Comparison of ENCODE assay signal across 12 mouse cellular contexts in the genomic region with DNA sequence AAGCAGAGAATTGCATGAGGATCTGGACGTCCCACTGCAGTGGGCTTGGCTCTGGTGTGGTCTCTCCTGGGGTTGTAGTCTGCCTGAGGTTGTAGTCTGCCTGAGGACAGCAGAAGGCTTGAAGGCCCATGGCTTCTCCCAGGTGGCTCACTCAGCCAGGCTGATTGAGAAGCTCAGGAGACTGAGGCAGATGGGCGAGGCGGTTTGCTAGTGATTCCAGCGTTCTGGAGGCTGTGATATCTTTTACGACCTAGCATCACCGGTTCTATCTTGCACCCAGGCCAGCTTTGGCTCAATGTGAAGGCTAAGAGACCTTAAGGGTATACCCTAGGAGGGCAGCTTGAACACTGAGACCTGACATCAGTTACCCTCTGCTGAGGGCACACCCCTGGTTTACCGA. TPM values are rescaled to one million over a fixed set of nuclear protein-coding genes. Genes with fewer than 3 reads are reported as not detected.
DNase-seq lines count a peak whose midpoint lies in the region; ATAC-seq and TF ChIP-seq lines count a peak whose summit lies in the region.
"Had no signal": no experiment of that assay in that cellular context is flagged by ENCODE, and none has a peak within 500 bp of the region (broad histone marks: within the 10 kb centered on the region; RNA-seq: fewer than 3 reads in every experiment).

No protein-coding gene starts in this region.

- no peak overlapping the region for H3K4me2 ChIP-seq in forebrain, embryonic 16.5 days (ENCODE audit: low read length)
- H3K4me2 ChIP-seq in hindbrain, embryonic 12.5 days (replicated peaks), result no peak overlapping the region
- H3K4me2 ChIP-seq in hindbrain, embryonic 16.5 days (ENCODE audit: low read length), result no peak overlapping the region
- H3K4me2 ChIP-seq in midbrain, embryonic 12.5 days (replicated peaks), result no peak overlapping the region
- no peak overlapping the region for H3K4me2 ChIP-seq in midbrain, postnatal 0 days (ENCODE audit: low read depth, low read length, poor library complexity, severe bottlenecking)
- H3K4me2 ChIP-seq in liver, postnatal 0 days (ENCODE audit: low read depth, low read length), result no peak overlapping the region; the same call in 1 of the 2 replicates
- H3K4me2 ChIP-seq: limb, embryonic 13.5 days had no signal

- no peaks in the 10 kb centered on the region for H3K9me3 ChIP-seq in forebrain, embryonic 10.5 days
- H3K9me3 ChIP-seq in forebrain, embryonic 16.5 days (ENCODE audit: control insufficient read depth, low read length), result no peaks in the 10 kb centered on the region
- H3K9me3 ChIP-seq in hindbrain, embryonic 12.5 days (replicated peaks), result no peaks in the 10 kb centered on the region
- no peaks in the 10 kb centered on the region for H3K9me3 ChIP-seq in hindbrain, embryonic 16.5 days (ENCODE audit: control insufficient read depth, low read length)
- no peaks in the 10 kb centered on the region for H3K9me3 ChIP-seq in midbrain, embryonic 12.5 days
- no peaks in the 10 kb centered on the region for H3K9me3 ChIP-seq in midbrain, postnatal 0 days (ENCODE audit: low read length)
- no peaks in the 10 kb centered on the region for H3K9me3 ChIP-seq in liver, postnatal 0 days (ENCODE audit: low read length)
- H3K9me3 ChIP-seq: limb, embryonic 13.5 days had no signal

- no peaks in the 10 kb centered on the region for H3K36me3 ChIP-seq in forebrain, embryonic 10.5 days (replicated peaks)
- H3K36me3 ChIP-seq in forebrain, embryonic 16.5 days (ENCODE audit: control insufficient read depth, insufficient read depth), result no peaks in the 10 kb centered on the region
- H3K36me3 ChIP-seq in hindbrain, embryonic 12.5 days, result no peaks in the 10 kb centered on the region
- H3K36me3 ChIP-seq in hindbrain, embryonic 16.5 days (ENCODE audit: control insufficient read depth, insufficient read depth, low read length), result no peaks in the 10 kb centered on the region
- no peaks in the 10 kb centered on the region for H3K36me3 ChIP-seq in midbrain, embryonic 12.5 days
- H3K36me3 ChIP-seq in midbrain, postnatal 0 days (ENCODE audit: insufficient read depth, low read length), result no peaks in the 10 kb centered on the region
- no peaks in the 10 kb centered on the region for H3K36me3 ChIP-seq in liver, postnatal 0 days (replicated peaks; ENCODE audit: insufficient read depth, low read length)
- H3K36me3 ChIP-seq: limb, embryonic 13.5 days had no signal

- no peak overlapping the region for H3K4me3 ChIP-seq in forebrain, embryonic 10.5 days
- H3K4me3 ChIP-seq in forebrain, embryonic 16.5 days (replicated peaks; ENCODE audit: low read length), result no peak overlapping the region
- H3K4me3 ChIP-seq in hindbrain, embryonic 12.5 days, result no peak overlapping the region
- H3K4me3 ChIP-seq in hindbrain, embryonic 16.5 days (ENCODE audit: low read length), result no peak overlapping the region
- no peak overlapping the region for H3K4me3 ChIP-seq in midbrain, embryonic 12.5 days
- no peak overlapping the region for H3K4me3 ChIP-seq in midbrain, postnatal 0 days (ENCODE audit: low read depth, low read length)
- no peak overlapping the region for H3K4me3 ChIP-seq in liver, postnatal 0 days (ENCODE audit: low read depth, low read length)
- H3K4me3 ChIP-seq: limb, embryonic 13.5 days had no signal

- no peak for DNase-seq in forebrain, embryonic 10.5 days (ENCODE audit: extremely low spot score, low spot score)
- DNase-seq in midbrain, postnatal 0 days (ENCODE audit: low spot score), result no peak
- DNase-seq in liver, postnatal 0 days, result no peak
- DNase-seq: cerebellum, adult 9-10 months had no signal

- no peak for ATAC-seq in forebrain, embryonic 16.5 days
- no peak for ATAC-seq in hindbrain, embryonic 12.5 days (ENCODE audit: low FRiP score)
- ATAC-seq in hindbrain, embryonic 16.5 days, result no peak
- no peak for ATAC-seq in midbrain, embryonic 12.5 days (ENCODE audit: low FRiP score, low read depth)
- no peak for ATAC-seq in midbrain, postnatal 0 days (ENCODE audit: low FRiP score)
- ATAC-seq in liver, postnatal 0 days, result no peak
- no peak for ATAC-seq in erythroid progenitor cell, adult 5-6 weeks (replicated peaks; ENCODE audit: low FRiP score, poor library complexity, severe bottlenecking)
- ATAC-seq: midbrain, embryonic 16.5 days; Patski had no signal

- H3K9ac ChIP-seq in forebrain, embryonic 16.5 days (replicated peaks; ENCODE audit: low read depth, low read length), result no peak overlapping the region
- no peak overlapping the region; the same call in 1 of the 2 replicates for H3K9ac ChIP-seq in hindbrain, embryonic 12.5 days
- H3K9ac ChIP-seq in hindbrain, embryonic 16.5 days (ENCODE audit: low read depth, low read length), result no peak overlapping the region
- H3K9ac ChIP-seq in midbrain, embryonic 12.5 days (replicated peaks), result no peak overlapping the region
- H3K9ac ChIP-seq in midbrain, postnatal 0 days (replicated peaks; ENCODE audit: low read length, poor library complexity, severe bottlenecking), result no peak overlapping the region
- H3K9ac ChIP-seq in liver, postnatal 0 days (replicated peaks), result no peak overlapping the region

- TF ChIP-seq CTCF in midbrain, postnatal 0 days (IDR thresholded peaks at IDR 0.05), result no peak
- TF ChIP-seq CTCF in liver, postnatal 0 days (IDR thresholded peaks at IDR 0.05; ENCODE audit: low read depth), result no peak

- no peaks in the 10 kb centered on the region for H3K27me3 ChIP-seq in forebrain, embryonic 10.5 days (ENCODE audit: poor library complexity, severe bottlenecking)
- H3K27me3 ChIP-seq in forebrain, embryonic 16.5 days (replicated peaks; ENCODE audit: control insufficient read depth, insufficient read depth, low read length), result no peaks in the 10 kb centered on the region
- no peaks in the 10 kb centered on the region for H3K27me3 ChIP-seq in hindbrain, embryonic 12.5 days
- no peaks in the 10 kb centered on the region for H3K27me3 ChIP-seq in hindbrain, embryonic 16.5 days (replicated peaks; ENCODE audit: control insufficient read depth, insufficient read depth, low read length)
- no peaks in the 10 kb centered on the region for H3K27me3 ChIP-seq in midbrain, embryonic 12.5 days
- no peaks in the 10 kb centered on the region for H3K27me3 ChIP-seq in midbrain, postnatal 0 days (ENCODE audit: insufficient read depth, low read length)
- no peaks in the 10 kb centered on the region for H3K27me3 ChIP-seq in liver, postnatal 0 days (ENCODE audit: insufficient read depth, low read length)
- H3K27me3 ChIP-seq: limb, embryonic 13.5 days; Patski had no signal

- H3K4me1 ChIP-seq in forebrain, embryonic 10.5 days, result peaks cover 31% of the 10 kb centered on the region
- peaks cover 9% of the 10 kb centered on the region for H3K4me1 ChIP-seq in forebrain, embryonic 16.5 days (replicated peaks; ENCODE audit: control insufficient read depth, insufficient read depth, low read length)
- H3K4me1 ChIP-seq in hindbrain, embryonic 12.5 days, result peaks cover 23% of the 10 kb centered on the region
- H3K4me1 ChIP-seq in hindbrain, embryonic 16.5 days (ENCODE audit: control insufficient read depth, insufficient read depth, low read depth, low read length), result 0 out of 2 replicates have a peak, but pooled peaks cover 3% of the 10 kb centered on the region
- H3K4me1 ChIP-seq in midbrain, embryonic 12.5 days, result peaks cover 17% of the 10 kb centered on the region
- no peaks in the 10 kb centered on the region; the same call in 1 of the 2 replicates for H3K4me1 ChIP-seq in midbrain, postnatal 0 days (ENCODE audit: insufficient read depth, low read length)
- peaks cover 6% of the 10 kb centered on the region; the same call in 1 of the 2 replicates for H3K4me1 ChIP-seq in liver, postnatal 0 days (ENCODE audit: insufficient read depth)

- H3K27ac ChIP-seq in forebrain, embryonic 10.5 days, result peak overlapping the region; percentile 54
- H3K27ac ChIP-seq in forebrain, embryonic 16.5 days (ENCODE audit: low read length), result no peak overlapping the region
- H3K27ac ChIP-seq in hindbrain, embryonic 12.5 days, result 0 out of 2 replicates have a peak overlapping the region, but pooled peaks have one; percentile 4
- no peak overlapping the region for H3K27ac ChIP-seq in hindbrain, embryonic 16.5 days (ENCODE audit: low read depth, low read length)
- H3K27ac ChIP-seq in midbrain, embryonic 12.5 days (replicated peaks), result peak overlapping the region; percentile 15; the same call in 1 of the 2 replicates
- H3K27ac ChIP-seq in midbrain, postnatal 0 days (ENCODE audit: low read depth, low read length), result no peak overlapping the region
- H3K27ac ChIP-seq in liver, postnatal 0 days (ENCODE audit: low read depth), result peak overlapping the region; percentile 4; the same call in 1 of the 2 replicates
- H3K27ac ChIP-seq: limb, embryonic 13.5 days had no signal

- TF ChIP-seq EP300 in liver, postnatal 0 days (IDR thresholded peaks at IDR 0.05; ENCODE audit: low read depth), result no peak

- 85% methylated on average over 7 of the region's 7 CpGs for WGBS in forebrain, embryonic 10.5 days
- WGBS in forebrain, embryonic 16.5 days, result 89% methylated on average over 7 of the region's 7 CpGs
- 80% methylated on average over 7 of the region's 7 CpGs for WGBS in hindbrain, embryonic 12.5 days
- 68% methylated on average over 7 of the region's 7 CpGs for WGBS in hindbrain, embryonic 16.5 days
- 82% methylated on average over 7 of the region's 7 CpGs for WGBS in midbrain, embryonic 12.5 days
- 84% methylated on average over 7 of the region's 7 CpGs for WGBS in midbrain, postnatal 0 days
- WGBS in liver, postnatal 0 days (ENCODE audit: insufficient replicate concordance), result 61% methylated on average over 7 of the region's 7 CpGs

RNA-seq across cellular contexts. Expression of gene Coro1c, which starts 10.5 kb away (rescaled TPM):
- 209 and 210 TPM in 2 replicates for polyA plus RNA-seq in forebrain, embryonic 10.5 days (2016; fragmentation: Nextera tagmentation; extraction: Ambion mirVana)
- 230 and 234 TPM in 2 replicates for polyA plus RNA-seq in forebrain, embryonic 16.5 days (2015; fragmentation: Nextera tagmentation; extraction: Ambion mirVana)
- polyA plus RNA-seq in hindbrain, embryonic 12.5 days (2016; fragmentation: Nextera tagmentation; extraction: Ambion mirVana), result 226 and 233 TPM in 2 replicates
- 176 and 191 TPM in 2 replicates for polyA plus RNA-seq in hindbrain, embryonic 16.5 days (2015; fragmentation: Nextera tagmentation; extraction: Ambion mirVana)
- 227 and 244 TPM in 2 replicates for polyA plus RNA-seq in midbrain, embryonic 12.5 days (2016; fragmentation: Nextera tagmentation; extraction: Ambion mirVana)
- total RNA-seq in midbrain, postnatal 0 days (2014; rRNA removed), result 157 and 311 TPM in 2 replicates
- polyA plus RNA-seq in midbrain, postnatal 0 days (2015; fragmentation: Nextera tagmentation; extraction: Ambion mirVana), result 165 and 171 TPM in 2 replicates
- polyA plus RNA-seq in liver, postnatal 0 days (2015; fragmentation: Nextera tagmentation; extraction: Ambion mirVana), result 23.6 and 27.6 TPM in 2 replicates
- total RNA-seq in erythroid progenitor cell, adult 5-6 weeks (2015; ENCODE audit: low replicate concordance), result 32.7 and 52.3 TPM in 2 replicates
- total RNA-seq in erythroid progenitor cell, adult 5-6 weeks (2017; ENCODE audit: low replicate concordance), result 43.4 and 52.9 TPM in 2 replicates

Comparison
In these comparisons a context has a peak if more than half of its experiments do, and no peak if none do; other contexts are left out.
1. H3K27ac ChIP-seq: peak in forebrain, embryonic 10.5 days (single experiment), hindbrain, embryonic 12.5 days (single experiment), midbrain, embryonic 12.5 days (single experiment) and liver, postnatal 0 days (single experiment); none in forebrain, embryonic 16.5 days (single experiment), hindbrain, embryonic 16.5 days (single experiment) and midbrain, postnatal 0 days (single experiment).